Mouse (Mus musculus) midbrain, embryonic 12.5 days (tissue): ENCODE measurements at regions not wholly inside any gene's neighbourhood (a gene's known extent, or its start where the extent isn't known, plus 50 kb on each side); places are given as distances from the start of the nearest gene placed in this dataset.

Experiments
- ATAC-seq: fragments of 200-750 bp; cut with Nextera tagmentation; 2 replicates; pipeline ENCODE4 v1.8.0; 2017; ENCODE audit warnings: low read depth, moderate TSS enrichment, moderate library complexity; ENCODE audit not compliant: low FRiP score
- H3K27ac ChIP-seq: fragments of 300-500 bp; sonication (generic); replicated peaks from 2 replicates; pipeline ENCODE4 v1.5.1; 2016; ENCODE audit warnings: mild to moderate bottlenecking
- H3K27me3 ChIP-seq: fragments of 300-500 bp; sonication (generic); 2 replicates; pipeline ENCODE4 v1.6.1; 2016; ENCODE audit warnings: mild to moderate bottlenecking
- H3K36me3 ChIP-seq: fragments of 300-500 bp; sonication (generic); 2 replicates; pipeline ENCODE4 v1.6.1; 2016
- H3K4me1 ChIP-seq: fragments of 300-500 bp; sonication (generic); 2 replicates; pipeline ENCODE4 v1.6.1; 2016
- H3K4me2 ChIP-seq: fragments of 300-500 bp; sonication (generic); replicated peaks from 2 replicates; pipeline ENCODE4 v1.6.1; 2016; ENCODE audit warnings: mild to moderate bottlenecking, moderate library complexity
- H3K4me3 ChIP-seq: fragments of 300-500 bp; sonication (generic); 2 replicates; pipeline ENCODE4 v1.5.1; 2016; ENCODE audit warnings: mild to moderate bottlenecking
- H3K9ac ChIP-seq: fragments of 300-500 bp; sonication (generic); replicated peaks from 2 replicates; pipeline ENCODE4 v1.6.1; 2016; ENCODE audit warnings: mild to moderate bottlenecking, moderate library complexity
- H3K9me3 ChIP-seq: fragments of 300-500 bp; sonication (generic); 2 replicates; pipeline ENCODE4 v1.6.1; 2016; ENCODE audit warnings: mild to moderate bottlenecking
- WGBS: fragments of 180-500 bp; shearing (Covaris S2); methylation state at CpG from one replicate; pipeline ENCODE4 v1.1.7; 2016; 5-methylcytosine and 5-hydroxymethylcytosine counted together

- H3K4me2 ChIP-seq, result no peak overlapping the region
- H3K36me3 ChIP-seq, result no peaks in the 10 kb centered on the region
- no peaks in the 10 kb centered on the region for H3K4me1 ChIP-seq
- no peak overlapping the region for H3K27ac ChIP-seq
- ATAC-seq, result no peak
- H3K4me3 ChIP-seq, result no peak overlapping the region
- WGBS, result 85% methylated on average over 8 of the region's 8 CpGs
- H3K9ac ChIP-seq, result no peak overlapping the region
- peaks cover 2% of the 10 kb centered on the region; the same call in 1 of the 2 replicates for H3K27me3 ChIP-seq
- H3K9me3 ChIP-seq, result no peaks in the 10 kb centered on the region
Measured at GRCm38 (mm10) chr3:121880355-121880754, 65.3 kb upstream of the Abcd3 start.

GRCm38 (mm10) chr3:121875072-121875471, 60.0 kb upstream of the Abcd3 start:
- H3K9ac ChIP-seq, result no peak overlapping the region
- H3K4me2 ChIP-seq, result no peak overlapping the region
- H3K27me3 ChIP-seq, result no peaks in the 10 kb centered on the region
- no peaks in the 10 kb centered on the region for H3K4me1 ChIP-seq
- H3K27ac ChIP-seq, result no peak overlapping the region
- no peaks in the 10 kb centered on the region for H3K9me3 ChIP-seq
- 86% methylated on average over 4 of the region's 4 CpGs for WGBS
- H3K4me3 ChIP-seq, result no peak overlapping the region
- no peak for ATAC-seq
- H3K36me3 ChIP-seq, result no peaks in the 10 kb centered on the region

- Histone ChIP-seq H3K4me2 (no peak overlapping the region), H3K4me1 (no peaks in the 10 kb centered on the region), H3K36me3 (no peaks in the 10 kb centered on the region), H3K9me3 (no peaks in the 10 kb centered on the region), H3K27me3 (no peaks in the 10 kb centered on the region), H3K9ac (no peak overlapping the region), H3K4me3 (no peak overlapping the region), H3K27ac (no peak overlapping the region)
- 86% methylated on average over 1 of the region's 1 CpGs for WGBS
- no peak for ATAC-seq
Measured at GRCm38 (mm10) chr3:121874576-121874975, 59.5 kb upstream of the Abcd3 start.

GRCm38 (mm10) chr3:121873572-121873971, 58.5 kb upstream of the Abcd3 start:
- H3K27ac ChIP-seq, result no peak overlapping the region
- ATAC-seq, result no peak
- H3K9ac ChIP-seq, result no peak overlapping the region
- no peaks in the 10 kb centered on the region for H3K36me3 ChIP-seq
- no peaks in the 10 kb centered on the region for H3K27me3 ChIP-seq
- H3K4me1 ChIP-seq, result no peaks in the 10 kb centered on the region
- H3K9me3 ChIP-seq, result no peaks in the 10 kb centered on the region
- H3K4me2 ChIP-seq, result no peak overlapping the region
- no peak overlapping the region for H3K4me3 ChIP-seq
- WGBS, result 81% methylated on average over 2 of the region's 2 CpGs

DNA sequence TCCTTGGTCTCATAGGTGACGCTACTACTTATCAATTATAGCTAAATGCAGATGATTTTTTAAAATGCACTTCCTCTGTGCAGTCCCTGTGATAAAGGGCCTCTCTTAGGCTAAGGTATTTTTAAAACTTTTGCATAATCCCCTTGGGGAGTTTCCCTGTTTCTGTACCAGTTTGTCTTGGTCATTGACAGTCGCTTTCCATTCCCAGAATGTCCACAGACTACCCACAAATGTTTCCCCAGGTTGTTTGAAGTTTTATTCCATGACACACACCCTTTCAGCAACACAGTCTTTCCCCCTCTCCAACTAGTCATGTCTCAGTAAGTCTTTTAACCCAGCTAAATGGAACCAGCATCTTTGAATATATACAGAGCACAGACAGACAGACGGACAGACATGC, 57.6 kb upstream of the Abcd3 start:
- Histone ChIP-seq H3K27me3 (no peaks in the 10 kb centered on the region), H3K9ac (no peak overlapping the region), H3K4me1 (no peaks in the 10 kb centered on the region), H3K36me3 (no peaks in the 10 kb centered on the region), H3K4me3 (no peak overlapping the region), H3K27ac (no peak overlapping the region), H3K4me2 (no peak overlapping the region), H3K9me3 (no peaks in the 10 kb centered on the region)
- WGBS, result 89% methylated on average over 3 of the region's 3 CpGs
- ATAC-seq, result no peak

GRCm38 (mm10) chr3:121871795-121872194, 56.7 kb upstream of the Abcd3 start:
- Histone ChIP-seq H3K27ac (no peak overlapping the region), H3K36me3 (no peaks in the 10 kb centered on the region), H3K9ac (no peak overlapping the region), H3K4me2 (no peak overlapping the region), H3K9me3 (no peaks in the 10 kb centered on the region), H3K4me1 (no peaks in the 10 kb centered on the region), H3K4me3 (no peak overlapping the region), H3K27me3 (no peaks in the 10 kb centered on the region)
- ATAC-seq, result no peak
- WGBS, result 82% methylated on average over 4 of the region's 4 CpGs

DNA sequence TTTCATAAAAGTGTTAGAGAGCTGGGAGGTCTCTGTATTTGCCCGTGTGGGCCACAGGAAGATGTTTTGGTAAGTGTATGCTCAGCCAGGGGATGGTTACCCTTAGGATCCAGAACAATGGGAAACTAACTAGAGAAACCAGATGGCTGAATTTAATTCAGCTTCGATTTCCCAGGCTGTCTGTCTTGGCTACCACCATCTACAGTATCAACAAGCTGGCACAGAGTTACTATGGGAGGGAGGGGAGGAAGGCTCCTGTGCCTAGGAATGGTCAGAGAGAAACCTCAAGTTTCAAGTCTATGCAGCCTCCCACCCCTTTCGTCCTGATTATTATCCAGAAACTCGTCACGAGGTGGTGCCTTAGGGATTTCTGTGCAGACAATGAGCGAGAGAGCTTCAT, 55.6 kb upstream of the Abcd3 start:
- Histone ChIP-seq H3K9ac (no peak overlapping the region), H3K4me3 (no peak overlapping the region), H3K27me3 (no peaks in the 10 kb centered on the region), H3K9me3 (no peaks in the 10 kb centered on the region), H3K27ac (no peak overlapping the region), H3K4me2 (no peak overlapping the region), H3K36me3 (no peaks in the 10 kb centered on the region), H3K4me1 (no peaks in the 10 kb centered on the region)
- WGBS, result 78% methylated on average over 6 of the region's 6 CpGs
- ATAC-seq, result no peak

GRCm38 (mm10) chr3:121869694-121870093, 54.6 kb upstream of the Abcd3 start:
- Histone ChIP-seq H3K4me1 (no peaks in the 10 kb centered on the region), H3K27ac (no peak overlapping the region), H3K9ac (no peak overlapping the region), H3K9me3 (no peaks in the 10 kb centered on the region), H3K4me2 (no peak overlapping the region), H3K4me3 (no peak overlapping the region), H3K36me3 (no peaks in the 10 kb centered on the region), H3K27me3 (no peaks in the 10 kb centered on the region)
- WGBS, result 74% methylated on average over 4 of the region's 4 CpGs
- ATAC-seq, result no peak

- H3K9me3 ChIP-seq, result no peaks in the 10 kb centered on the region
- 69% methylated on average over 5 of the region's 5 CpGs for WGBS
- no peaks in the 10 kb centered on the region for H3K27me3 ChIP-seq
- H3K4me3 ChIP-seq, result no peak overlapping the region
- H3K4me1 ChIP-seq, result no peaks in the 10 kb centered on the region
- H3K9ac ChIP-seq, result no peak overlapping the region
- no peak overlapping the region for H3K27ac ChIP-seq
- H3K4me2 ChIP-seq, result no peak overlapping the region
- ATAC-seq, result no peak
- H3K36me3 ChIP-seq, result no peaks in the 10 kb centered on the region
Measured at GRCm38 (mm10) chr3:121867301-121867700, 52.2 kb upstream of the Abcd3 start.

DNA sequence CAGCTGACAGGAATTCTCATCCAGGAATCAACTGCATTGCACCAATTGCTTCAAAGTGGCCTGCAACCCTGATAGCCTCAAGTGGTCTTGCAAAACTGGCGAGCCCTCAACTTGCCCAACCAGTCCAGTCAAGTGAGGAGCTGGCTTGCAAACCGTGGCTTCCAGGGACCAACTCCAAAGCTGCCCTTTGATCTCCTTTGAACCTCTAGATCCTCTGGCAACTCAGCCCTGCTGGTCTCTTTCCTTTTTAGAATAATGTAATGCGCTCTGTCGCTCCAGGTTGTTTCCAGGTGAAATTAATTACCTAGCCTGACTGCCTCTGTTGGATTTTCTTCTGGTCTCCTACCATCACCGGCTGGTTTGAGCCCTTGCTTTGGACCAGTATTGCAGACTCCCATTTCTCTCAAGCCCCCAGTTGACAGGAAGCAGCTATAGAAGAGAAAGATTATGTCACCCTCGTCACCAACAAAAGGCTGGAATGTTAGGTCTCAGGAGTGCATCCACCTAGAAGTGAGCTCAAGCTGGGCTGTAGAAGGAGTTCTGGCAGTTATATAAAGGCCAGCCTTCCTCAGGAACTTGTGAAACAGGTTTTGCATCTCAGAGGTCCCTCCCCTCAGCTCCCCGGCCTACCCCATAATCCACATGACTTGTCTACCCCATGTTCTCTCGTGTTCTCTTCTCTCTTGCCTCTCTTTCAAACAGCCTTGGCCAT, 49.8 kb upstream of the Abcd3 start:
- no peaks in the 10 kb centered on the region for H3K36me3 ChIP-seq
- H3K9ac ChIP-seq, result no peak overlapping the region
- H3K4me1 ChIP-seq, result no peaks in the 10 kb centered on the region
- H3K9me3 ChIP-seq, result no peaks in the 10 kb centered on the region
- H3K27ac ChIP-seq, result no peak overlapping the region
- 59% methylated on average over 8 of the region's 8 CpGs for WGBS
- ATAC-seq, result no peak
- no peaks in the 10 kb centered on the region for H3K27me3 ChIP-seq
- no peak overlapping the region for H3K4me2 ChIP-seq
- no peak overlapping the region for H3K4me3 ChIP-seq
